Mouse (Mus musculus) thymus, postnatal 10 days (tissue): ENCODE measurements around the gene Klhl26.

Experiments
- DNase-seq, 2 experiments: peaks; one replicate each; pipeline ENCODE4 v3.0.0; 2021; ENCODE audit warnings: low spot score in 2 of 2

Gene Klhl26

GRCm38 (mm10) chr8:70501820-70502529 is 25.2 kb upstream of the Klhl26 start:
- no peak for DNase-seq

- peak in 1 of 2 experiments; percentile 48 for DNase-seq
Measured at GRCm38 (mm10) chr8:70500386-70501301, 23.9 kb upstream of the Klhl26 start.

GRCm38 (mm10) chr8:70495771-70496062 is 18.9 kb upstream of the Klhl26 start:
- no peak for DNase-seq

- DNase-seq: no peak
Measured at GRCm38 (mm10) chr8:70495001-70495770, 18.4 kb upstream of the Klhl26 start.

- DNase-seq: no peak
Measured at GRCm38 (mm10) chr8:70494416-70494945, 17.7 kb upstream of the Klhl26 start.

DNA sequence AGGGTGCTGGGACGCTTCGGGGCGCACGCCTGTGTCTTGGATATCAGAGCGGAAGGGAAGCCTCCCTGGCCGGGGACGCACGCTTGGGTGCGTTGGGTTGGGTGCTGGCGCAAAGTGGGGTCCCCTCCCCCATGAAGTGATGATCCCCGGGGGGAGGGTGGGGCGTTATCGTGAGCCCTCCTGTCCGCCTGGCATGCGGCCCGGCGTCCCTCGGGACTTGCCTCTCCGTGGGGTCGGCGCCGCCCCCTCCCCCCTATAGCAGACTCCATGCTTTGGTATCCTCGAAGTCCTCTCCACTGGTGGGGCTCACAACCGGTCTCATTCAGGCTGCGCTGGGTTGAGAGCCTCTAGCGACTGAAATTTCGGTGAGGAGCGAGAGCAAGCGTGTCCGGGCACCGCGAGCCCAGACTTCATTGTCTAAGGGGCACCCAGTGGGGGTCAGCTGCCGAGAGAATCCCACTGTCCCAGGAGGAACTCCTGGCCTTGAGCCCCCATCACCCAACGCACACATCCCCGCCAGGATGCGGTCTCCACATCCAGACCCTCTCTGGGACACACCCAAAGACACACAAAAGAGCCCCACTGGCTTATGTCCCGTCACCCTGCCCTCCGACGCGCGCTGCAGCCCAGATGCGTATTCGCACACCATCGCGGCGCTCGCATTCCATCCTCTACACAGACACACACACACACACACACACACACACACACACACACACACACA is 17.1 kb upstream of the Klhl26 start:
- DNase-seq: no peak

- DNase-seq: no peak
Measured at GRCm38 (mm10) chr8:70492664-70493640, 16.2 kb upstream of the Klhl26 start, which contains the start of gene Crlf1. TSS of gene Crlf1 (plus strand) at chr8:70493158.

GRCm38 (mm10) chr8:70490880-70491495 is 14.2 kb upstream of the Klhl26 start:
- no peak for DNase-seq

DNA sequence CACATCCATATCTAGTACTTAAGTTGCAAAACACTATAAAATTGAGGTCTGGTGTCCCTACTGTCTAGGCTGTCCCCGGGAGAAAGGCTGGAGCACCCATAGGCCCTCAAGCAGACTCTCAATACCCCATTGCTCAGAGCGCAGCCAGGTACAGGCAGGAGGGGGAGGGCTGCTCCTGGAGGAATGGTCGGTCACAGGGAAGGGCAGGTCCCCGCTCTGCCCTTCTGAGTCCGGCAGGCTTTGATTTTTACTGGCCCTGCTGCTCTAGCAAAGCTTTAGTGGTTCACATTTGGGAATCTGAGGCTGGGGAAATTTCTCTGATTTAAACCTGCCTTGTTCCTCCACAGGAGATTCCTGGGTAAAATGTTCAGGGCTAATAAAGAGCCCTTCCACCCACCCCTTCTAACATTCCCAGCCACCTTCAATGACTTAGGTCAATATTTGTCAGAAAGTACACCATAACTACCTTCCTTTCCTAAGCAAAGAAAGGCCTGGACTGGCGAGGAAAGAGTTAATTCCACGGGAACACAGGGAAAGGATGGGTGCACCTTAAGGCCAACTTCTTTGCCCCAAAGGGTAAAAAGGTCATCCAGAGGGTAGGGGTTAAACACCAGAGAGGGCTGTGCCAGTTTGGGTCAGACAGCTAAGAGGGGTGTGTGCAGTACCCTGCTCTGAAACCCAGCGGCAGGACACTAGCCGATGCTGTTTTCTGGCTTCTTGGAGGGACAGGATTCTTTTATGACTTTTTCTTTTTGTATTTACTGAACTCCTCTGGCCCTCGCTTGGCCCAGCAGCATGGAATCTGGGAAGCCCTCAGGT is 13.5 kb upstream of the Klhl26 start:
- DNase-seq: no peak

GRCm38 (mm10) chr8:70489576-70489975 is 12.8 kb upstream of the Klhl26 start:
- no peak for DNase-seq

GRCm38 (mm10) chr8:70488931-70489470 is 12.2 kb upstream of the Klhl26 start:
- no peak for DNase-seq

DNA sequence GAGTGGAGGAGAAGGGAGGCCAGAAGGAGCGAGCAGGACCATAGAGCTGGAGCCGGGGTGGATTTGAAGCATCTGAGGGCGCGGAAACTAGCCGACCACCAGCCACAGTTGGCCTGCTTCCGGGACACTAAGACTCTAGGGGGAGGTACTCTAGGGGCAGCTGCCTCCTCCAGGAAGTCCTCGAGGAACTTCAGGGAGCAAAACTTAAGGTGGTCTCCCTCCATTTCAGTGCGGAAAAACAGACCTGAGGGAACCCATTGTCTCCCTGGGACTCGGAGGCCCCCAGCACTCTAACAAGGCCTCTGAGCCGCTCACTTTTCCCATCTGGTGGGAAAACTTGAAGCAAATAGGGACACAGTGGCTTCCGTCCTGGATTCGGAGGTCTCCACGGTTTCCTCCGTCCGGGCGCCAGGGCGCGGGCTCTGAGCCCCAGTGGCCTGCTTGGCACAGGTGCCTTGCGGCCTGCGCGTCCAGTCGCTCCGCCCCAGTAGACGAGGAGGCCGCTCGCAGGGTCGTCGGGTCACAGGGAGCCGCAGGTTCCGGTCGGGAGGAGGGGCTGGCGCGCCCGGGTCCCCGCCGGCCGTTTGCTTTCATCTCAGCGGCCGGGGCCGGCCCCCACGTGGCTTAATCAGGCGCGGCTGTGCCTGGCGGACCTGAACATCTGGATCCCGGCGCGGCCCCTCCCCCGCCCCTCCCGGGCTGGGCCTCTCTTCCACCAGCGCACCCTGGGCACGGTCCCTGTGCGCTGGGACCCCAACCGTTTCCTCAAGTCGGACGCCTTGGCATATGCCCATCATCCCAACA is 11.4 kb upstream of the Klhl26 start:
- DNase-seq: no peak

DNA sequence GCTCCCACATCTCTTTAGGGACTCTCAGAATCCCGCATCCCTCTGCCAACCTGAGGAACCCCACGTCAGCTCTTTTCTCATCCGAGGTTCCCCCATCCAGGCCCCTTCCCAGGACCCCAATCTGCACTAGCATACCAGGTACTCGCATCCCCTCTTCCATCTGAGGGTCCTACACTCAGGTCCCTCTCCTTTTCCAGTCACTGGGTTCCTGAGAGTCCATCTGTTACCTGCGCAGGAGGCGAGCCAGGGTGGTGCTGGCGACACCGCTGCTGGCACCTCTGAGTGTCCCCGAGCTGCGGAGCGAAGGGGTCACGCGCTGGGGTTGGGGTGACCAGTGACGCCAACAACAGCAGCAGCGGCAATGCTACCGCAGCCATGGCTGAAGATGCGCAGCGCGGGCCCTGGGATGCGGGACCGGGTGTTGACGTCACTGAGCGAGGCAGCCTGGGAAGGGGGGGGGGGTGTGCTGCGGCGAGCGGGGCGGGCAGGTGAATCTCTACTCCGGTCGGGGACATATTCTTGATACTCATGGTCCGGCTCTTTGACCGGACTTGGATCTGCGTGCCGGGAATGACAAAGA is 10.3 kb upstream of the Klhl26 start, which contains the start of gene Tmem59l:
Gene Tmem59l (minus strand): TSS at position 418 of the 580 bp plus-strand sequence.
- DNase-seq: no peak

GRCm38 (mm10) chr8:70486191-70486681 is 9.5 kb upstream of the Klhl26 start:
- DNase-seq: no peak

DNA sequence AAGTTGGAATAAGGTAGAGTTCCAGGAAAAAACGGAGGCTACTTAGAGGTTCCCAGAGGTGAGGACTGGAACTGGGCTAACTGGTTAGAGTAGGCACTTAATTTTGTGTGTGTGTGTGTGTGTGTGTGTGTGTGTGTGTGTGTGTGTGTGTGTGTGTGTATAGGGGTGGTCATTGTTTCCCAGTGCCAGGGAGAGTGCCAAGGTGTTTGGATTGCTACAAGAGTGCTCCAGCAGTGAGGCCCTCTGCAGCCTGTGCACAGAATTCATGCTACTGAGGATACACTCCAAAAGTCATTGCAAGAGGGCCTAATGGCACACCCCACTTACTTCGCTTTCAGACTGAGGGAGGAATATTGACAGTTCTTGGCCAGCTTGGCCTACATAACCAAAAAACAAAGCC is 6.2 kb upstream of the Klhl26 start:
- DNase-seq: no peak

DNA sequence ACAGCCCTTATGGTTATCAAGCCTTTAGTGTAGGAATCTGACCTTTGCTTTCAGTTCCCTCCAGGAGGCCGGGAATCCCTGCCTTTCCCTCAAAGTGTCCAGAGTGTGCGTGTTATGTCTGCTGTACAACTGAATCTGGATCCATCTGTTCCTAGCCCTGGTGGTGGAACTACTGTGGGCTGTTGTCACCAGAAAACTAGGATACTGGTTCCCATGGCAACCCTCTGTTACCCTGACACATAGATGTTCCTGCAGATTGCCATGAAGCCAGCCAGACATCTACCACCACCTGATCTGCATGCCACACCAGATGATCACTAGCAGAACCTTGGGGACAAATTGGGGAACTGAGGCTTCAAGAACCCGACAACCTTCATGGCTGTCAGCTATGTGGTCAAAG is 5.1 kb upstream of the Klhl26 start:
- no peak for DNase-seq
